Mouse (Mus musculus) CH12.LX (cell line): ENCODE results near the gene Pdk1. TPM values are rescaled to one million over a fixed set of nuclear protein-coding genes. Genes with fewer than 3 reads are reported as not detected.
"Not testable (repeated sequence)": the region's sequence is repeated elsewhere in the genome, so short reads cannot be mapped to it uniquely, and the experiment has no call there.

Experiments used
- DNase-seq: peaks from one replicate; pipeline ENCODE4 v3.0.0-alpha.2; 2013; ENCODE audit errors: extremely low read depth
- H3K27ac ChIP-seq: 2 replicates; pipeline ENCODE4 v1.5.1; 2012; ENCODE audit warnings: low read depth, mild to moderate bottlenecking, control low read depth, moderate library complexity; ENCODE audit not compliant: insufficient read depth
- H3K27me3 ChIP-seq: replicated peaks from 2 replicates; pipeline ENCODE3; 2012; ENCODE audit warnings: inconsistent platforms
- H3K36me3 ChIP-seq, 2 experiments: replicated peaks in 1 of 2; 2 replicates each; pipeline versions ENCODE3 to v1.6.1; 2012; ENCODE audit warnings: inconsistent platforms in 1 of 2, low read length in 1 of 2, mild to moderate bottlenecking in 1 of 2, mixed read lengths in 1 of 2, moderate library complexity in 1 of 2; ENCODE audit not compliant: control insufficient read depth in 1 of 2, insufficient read depth in 1 of 2
- H3K4me1 ChIP-seq, 2 experiments: 2 replicates each; pipeline ENCODE4 v1.6.1; 2012; ENCODE audit warnings: inconsistent platforms in 1 of 2, moderate library complexity in 1 of 2; ENCODE audit not compliant: insufficient read depth in 2 of 2, control insufficient read depth in 1 of 2
- H3K4me2 ChIP-seq: 2 replicates; pipeline ENCODE4 v1.6.1; 2012; ENCODE audit warnings: low read depth, mild to moderate bottlenecking, control low read depth; ENCODE audit not compliant: poor library complexity, insufficient read depth, severe bottlenecking
- H3K4me3 ChIP-seq, 3 experiments: fragments of 150-350 bp in 1 of 3; sonication (generic) in 1 of 3; replicated peaks in 1 of 3; 2 replicates each; pipeline versions ENCODE3 to v1.5.1; 2011 to 2012; ENCODE audit warnings: low read depth in 2 of 3, low read length in 2 of 3, mild to moderate bottlenecking in 2 of 3, moderate library complexity in 2 of 3, control low read depth in 1 of 3, improper control_type of control experiment in 1 of 3, inconsistent platforms in 1 of 3, mixed read lengths in 1 of 3; ENCODE audit not compliant: poor library complexity in 1 of 3
- H3K79me2 ChIP-seq: replicated peaks from 2 replicates; pipeline ENCODE4 v1.6.1; 2012; ENCODE audit warnings: mild to moderate bottlenecking, moderate library complexity; ENCODE audit not compliant: control insufficient read depth, poor library complexity, insufficient read depth, severe bottlenecking; ENCODE audit errors: extremely low read depth
- H3K9ac ChIP-seq: 2 replicates; pipeline ENCODE4 v1.6.1; 2012; ENCODE audit warnings: low read depth, mild to moderate bottlenecking, control low read depth, moderate library complexity; ENCODE audit not compliant: insufficient read depth
- H3K9me3 ChIP-seq: replicated peaks from 2 replicates; pipeline ENCODE3; 2012; ENCODE audit warnings: low read length, inconsistent platforms, mixed read lengths
- BHLHE40 ChIP-seq: IDR thresholded peaks from 2 replicates; pipeline ENCODE4 v1.6.1; 2011; ENCODE audit warnings: mild to moderate bottlenecking, low read depth, low read length, improper control_type of control experiment
- CHD1 ChIP-seq: IDR thresholded peaks from 2 replicates; pipeline ENCODE4 v1.6.1; 2012; ENCODE audit warnings: low read depth, low read length, improper control_type of control experiment, inconsistent platforms
- CHD2 ChIP-seq: IDR thresholded peaks from 2 replicates; pipeline ENCODE4 v1.6.1; 2011; ENCODE audit warnings: low read length, improper control_type of control experiment
- ELF1 ChIP-seq: IDR thresholded peaks from 2 replicates; pipeline ENCODE4 v1.6.1; 2014; ENCODE audit warnings: low read depth, mild to moderate bottlenecking, inconsistent platforms, low read length, improper control_type of control experiment
- ETS1 ChIP-seq: conservative IDR thresholded peaks from 2 replicates; pipeline ENCODE4 v1.6.1; 2012; ENCODE audit warnings: low read depth, mild to moderate bottlenecking, inconsistent platforms, low read length, improper control_type of control experiment, moderate library complexity
- GABPA ChIP-seq: IDR thresholded peaks from 2 replicates; pipeline ENCODE4 v1.6.1; 2012; ENCODE audit warnings: low read depth, low read length, improper control_type of control experiment, inconsistent platforms; ENCODE audit not compliant: insufficient replicate concordance
- HCFC1 ChIP-seq: IDR thresholded peaks from 2 replicates; pipeline ENCODE4 v1.6.1; 2012; ENCODE audit warnings: low read depth, mild to moderate bottlenecking, inconsistent platforms, low read length, improper control_type of control experiment
- JUN ChIP-seq: IDR thresholded peaks from 2 replicates; pipeline ENCODE4 v1.6.1; 2011; ENCODE audit warnings: low read depth, mild to moderate bottlenecking, low read length, improper control_type of control experiment, moderate library complexity; ENCODE audit not compliant: insufficient read depth
- JUND ChIP-seq: conservative IDR thresholded peaks from 2 replicates; pipeline ENCODE4 v1.6.1; 2011; ENCODE audit warnings: low read depth, low read length, improper control_type of control experiment
- MAX ChIP-seq: IDR thresholded peaks from 2 replicates; pipeline ENCODE4 v1.6.1; 2011; ENCODE audit warnings: low read length, improper control_type of control experiment
- MEF2A ChIP-seq: IDR thresholded peaks from 2 replicates; pipeline ENCODE4 v1.6.1; 2014; ENCODE audit warnings: low read depth, mild to moderate bottlenecking, inconsistent platforms, low read length, improper control_type of control experiment, borderline replicate concordance
- MXI1 ChIP-seq: IDR thresholded peaks from 2 replicates; pipeline ENCODE4 v1.6.1; 2011; ENCODE audit warnings: mild to moderate bottlenecking, low read depth, low read length, improper control_type of control experiment
- MYC ChIP-seq: IDR thresholded peaks from 2 replicates; pipeline ENCODE4 v1.6.1; 2011; ENCODE audit warnings: low read depth, mild to moderate bottlenecking, improper control_type of control experiment, low read length
- NELFE ChIP-seq: IDR thresholded peaks from 2 replicates; pipeline ENCODE4 v1.6.1; 2011; ENCODE audit warnings: low read depth, low read length, improper control_type of control experiment
- NRF1 ChIP-seq: IDR thresholded peaks from 2 replicates; pipeline ENCODE4 v1.6.1; 2014; ENCODE audit warnings: low read depth, mild to moderate bottlenecking, inconsistent platforms, low read length, improper control_type of control experiment, moderate library complexity
- PAX5 ChIP-seq: IDR thresholded peaks from 2 replicates; pipeline ENCODE4 v1.6.1; 2012; ENCODE audit warnings: low read length, inconsistent platforms, mixed read lengths
- POLR2A ChIP-seq: IDR thresholded peaks from 2 replicates; pipeline ENCODE4 v1.6.1; 2011; ENCODE audit warnings: low read depth, mild to moderate bottlenecking, improper control_type of control experiment, low read length
- POLR2AphosphoS2 ChIP-seq: IDR thresholded peaks from 2 replicates; pipeline ENCODE4 v1.6.1; 2011; ENCODE audit warnings: low read depth, low read length, improper control_type of control experiment
- RAD21 ChIP-seq: IDR thresholded peaks from 2 replicates; pipeline ENCODE4 v1.6.1; 2011; ENCODE audit warnings: low read depth, mild to moderate bottlenecking, low read length, improper control_type of control experiment, moderate library complexity
- RCOR1 ChIP-seq: conservative IDR thresholded peaks from 2 replicates; pipeline ENCODE4 v1.6.1; 2012; ENCODE audit warnings: low read depth, mild to moderate bottlenecking, inconsistent platforms, low read length, improper control_type of control experiment
- SIN3A ChIP-seq: IDR thresholded peaks from 2 replicates; pipeline ENCODE4 v1.6.1; 2012; ENCODE audit warnings: low read length, improper control_type of control experiment, inconsistent platforms
- TCF12 ChIP-seq: IDR thresholded peaks from 2 replicates; pipeline ENCODE4 v1.6.1; 2014; ENCODE audit warnings: low read depth, mild to moderate bottlenecking, inconsistent platforms, low read length, improper control_type of control experiment
- USF1 ChIP-seq: IDR thresholded peaks from 2 replicates; pipeline ENCODE4 v1.6.1; 2014; ENCODE audit warnings: low read depth, mild to moderate bottlenecking, inconsistent platforms, low read length, improper control_type of control experiment
- ZC3H11A ChIP-seq: IDR thresholded peaks from 2 replicates; pipeline ENCODE4 v1.6.1; 2012; ENCODE audit warnings: low read depth, mild to moderate bottlenecking, inconsistent platforms, low read length, improper control_type of control experiment
- ZKSCAN1 ChIP-seq: IDR thresholded peaks from 2 replicates; pipeline ENCODE4 v1.6.1; 2012; ENCODE audit warnings: low read depth, inconsistent platforms, low read length, improper control_type of control experiment, borderline replicate concordance
- ZMIZ1 ChIP-seq: IDR thresholded peaks from 2 replicates; pipeline ENCODE4 v1.6.1; 2012; ENCODE audit warnings: low read depth, mild to moderate bottlenecking, inconsistent platforms, low read length, improper control_type of control experiment
- ZNF384 ChIP-seq: IDR thresholded peaks from 2 replicates; pipeline ENCODE4 v1.6.1; 2012; ENCODE audit warnings: low read depth, low read length, improper control_type of control experiment, inconsistent platforms
- dilution Hi-C: fragments of 300-500 bp; cut with MboI; formaldehyde crosslinking; loops from 2 replicates; pipeline ENCODE4 v1.14.3; 2020; ENCODE audit warnings: low sequenced_read_pairs; ENCODE audit not compliant: extremely low pct_unique_long_range_greater_than_20kb, extremely low pct_ligation_motif_present
- in situ Hi-C: fragments of 300-500 bp; cut with MboI; formaldehyde crosslinking; loops from 3 replicates; pipeline ENCODE4 v1.14.3; 2019; ENCODE audit warnings: low sequenced_read_pairs, low pct_ligation_motif_present, low pct_unique_long_range_greater_than_20kb, mixed read lengths
- polyA plus RNA-seq: library from polyadenylated mRNA; unstranded; fragments of >175 nt; gene quantifications from 2 replicates; pipeline ENCODE4 v1.2.1, GENCODE M21; 2012; ENCODE audit warnings: low read depth; ENCODE audit not compliant: insufficient read length
- total RNA-seq, 2 experiments: library from RNA; depleted of rRNA; stranded (reverse); fragments of 300-350 nt in 1 of 2; fragments of >200 nt in 1 of 2; gene quantifications; 2 replicates each; pipeline ENCODE4 v1.2.3; 2012 to 2014

The Pdk1 gene
- total and polyA plus RNA-seq, 3 experiments = 35.9 to 78.5 (median 59.9) TPM

DNA sequence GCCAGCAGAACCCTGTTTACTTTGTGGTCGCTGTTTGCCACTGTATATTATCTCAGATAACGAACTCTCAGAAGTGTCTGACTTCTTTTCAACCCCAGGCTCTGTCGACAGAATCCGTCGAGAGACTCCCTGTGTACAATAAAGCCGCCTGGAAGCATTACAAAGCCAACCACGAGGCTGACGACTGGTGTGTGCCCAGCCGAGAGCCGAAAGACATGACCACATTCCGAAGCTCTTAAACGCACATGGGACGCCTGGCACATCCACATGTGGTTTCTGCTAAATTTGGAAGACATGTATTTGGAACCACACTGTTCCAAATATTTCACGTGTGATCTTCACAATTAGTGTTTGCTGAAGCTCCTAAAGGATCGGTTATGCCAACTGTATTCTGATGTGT is 26.9 kb downstream of the Pdk1 start:
- Histone ChIP-seq H3K27me3 (no peaks in the 10 kb centered on the region), H3K27ac (no peak overlapping the region), H3K9me3 (no peaks in the 10 kb centered on the region), H3K4me2 (no peak overlapping the region), H3K4me1 (no peaks in the 10 kb centered on the region), H3K4me3 (no peak overlapping the region), H3K36me3 (peaks cover 0 to 36% of the 10 kb centered on the region in 2 experiments), H3K9ac (no peak overlapping the region), H3K79me2 (no peaks in the 10 kb centered on the region)
- dilution Hi-C loops = no loop called here
- in situ Hi-C loops = loop anchor here (10.0 kb wide), 1 partner anchor 55 kb away; no protein-coding TSS in a partner anchor
- no peak for TF ChIP-seq JUN
- no peak for TF ChIP-seq ZC3H11A
- no peak for TF ChIP-seq POLR2A
- TF ChIP-seq CHD1 = no peak
- TF ChIP-seq HCFC1 = no peak
- no peak for TF ChIP-seq BHLHE40
- TF ChIP-seq MXI1 = no peak
- no peak for TF ChIP-seq NELFE
- TF ChIP-seq ZNF384 = no peak
- no peak for TF ChIP-seq CHD2
- TF ChIP-seq ETS1 = no peak
- no peak for TF ChIP-seq ZKSCAN1
- no peak for TF ChIP-seq SIN3A
- no peak for TF ChIP-seq RAD21
- no peak for TF ChIP-seq NRF1
- TF ChIP-seq POLR2AphosphoS2 = no peak
- TF ChIP-seq ZMIZ1 = no peak
- no peak for TF ChIP-seq USF1
- DNase-seq = no peak

DNA sequence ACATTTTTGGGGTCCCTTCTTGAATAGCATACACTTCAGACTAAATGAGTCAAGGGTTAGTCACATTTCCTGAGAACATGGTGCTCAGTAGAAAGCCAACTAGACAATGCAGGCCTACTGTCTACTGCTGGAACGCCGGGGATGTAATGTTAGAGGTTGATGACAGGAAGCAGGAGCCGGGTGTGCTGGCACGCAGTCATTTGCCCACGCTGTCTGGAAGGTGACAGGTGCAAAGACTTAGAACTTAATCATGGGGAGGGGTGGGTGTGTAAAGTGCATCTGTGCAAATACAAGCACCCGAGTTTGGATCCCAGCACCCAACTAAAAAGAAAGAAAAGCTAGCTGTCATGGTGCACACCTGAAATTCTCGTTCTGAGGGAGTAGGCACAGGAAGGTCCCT is 32.1 kb downstream of the Pdk1 start:
- dilution Hi-C loops = no loop called here
- Histone ChIP-seq H3K36me3 (peaks cover 0 to 12% of the 10 kb centered on the region in 2 experiments), H3K79me2 (no peaks in the 10 kb centered on the region), H3K27ac (no peak overlapping the region), H3K9me3 (no peaks in the 10 kb centered on the region), H3K4me3 (no peak overlapping the region), H3K27me3 (no peaks in the 10 kb centered on the region), H3K9ac (no peak overlapping the region), H3K4me2 (no peak overlapping the region), H3K4me1 (no peaks in the 10 kb centered on the region)
- no peak for DNase-seq
- TF ChIP-seq ETS1 = no peak
- TF ChIP-seq MYC = no peak
- no peak for TF ChIP-seq PAX5
- no peak for TF ChIP-seq ELF1
- TF ChIP-seq USF1 = no peak
- no peak for TF ChIP-seq CHD1
- no peak for TF ChIP-seq MEF2A
- TF ChIP-seq ZKSCAN1 = no peak
- TF ChIP-seq NRF1 = no peak
- TF ChIP-seq POLR2A = no peak
- TF ChIP-seq ZC3H11A = no peak
- TF ChIP-seq GABPA = no peak
- TF ChIP-seq JUND = no peak
- no peak for TF ChIP-seq RCOR1
- no peak for TF ChIP-seq MAX
- TF ChIP-seq CHD2 = no peak
- TF ChIP-seq POLR2AphosphoS2 = no peak
- no peak for TF ChIP-seq TCF12
- in situ Hi-C loops = loop anchor here (10.0 kb wide), 1 partner anchor 50 kb away; no protein-coding TSS in a partner anchor

DNA sequence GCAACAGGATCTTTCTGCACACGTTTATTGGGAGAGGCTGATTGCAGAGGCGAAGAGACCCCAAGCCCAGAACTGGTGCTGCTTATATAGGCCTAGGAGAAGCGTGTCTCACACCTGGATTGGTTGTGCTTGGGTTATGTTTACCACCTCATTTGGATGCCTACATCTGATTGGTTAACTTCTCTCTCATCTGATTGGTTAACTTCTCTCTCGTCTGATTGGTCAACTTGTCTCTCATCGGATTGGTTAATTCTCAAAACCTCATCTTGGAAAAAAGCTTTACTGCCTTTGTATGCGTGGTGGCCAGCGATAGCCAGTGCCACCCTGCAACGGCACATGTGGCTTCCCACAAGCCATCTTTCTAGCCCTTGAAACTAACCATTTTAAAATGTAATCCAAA is 33.3 kb downstream of the Pdk1 start:
- H3K4me2 ChIP-seq, H3K9me3 ChIP-seq, H3K27ac ChIP-seq, H3K4me3 ChIP-seq, H3K36me3 ChIP-seq, dilution Hi-C loops, DNase-seq, H3K79me2 ChIP-seq, H3K9ac ChIP-seq, H3K4me1 ChIP-seq, H3K27me3 ChIP-seq: not testable (repeated sequence)
- in situ Hi-C loops = loop anchor here (10.0 kb wide), 1 partner anchor 48 kb away; no protein-coding TSS in a partner anchor
